Mouse (Mus musculus) natural killer cell, adult 2 months (primary cell): ENCODE data around the gene Znfx1.
A peak's percentile ranks its signal among the peaks of the same experiment; 100 is the strongest.

ENCODE experiments used
- DNase-seq, 2 experiments: peaks; one replicate each; pipeline ENCODE4 v3.0.0; 2022; ENCODE audit warnings: low spot score in 2 of 2

Znfx1 gene

GRCm38 (mm10) chr2:167062965-167063880 lies at the start of gene Znfx1:
Gene Znfx1, minus strand, starts transcription at chr2:167063015.
- DNase-seq, result peak; percentile 96 to 97

GRCm38 (mm10) chr2:167112259-167112658 lies 49.4 kb upstream of the Znfx1 start:
- DNase-seq, result no peak

GRCm38 (mm10) chr2:167109506-167109905 lies 46.7 kb upstream of the Znfx1 start:
- DNase-seq, result no peak

GRCm38 (mm10) chr2:167103546-167103945 lies 40.7 kb upstream of the Znfx1 start:
- no peak for DNase-seq

DNA sequence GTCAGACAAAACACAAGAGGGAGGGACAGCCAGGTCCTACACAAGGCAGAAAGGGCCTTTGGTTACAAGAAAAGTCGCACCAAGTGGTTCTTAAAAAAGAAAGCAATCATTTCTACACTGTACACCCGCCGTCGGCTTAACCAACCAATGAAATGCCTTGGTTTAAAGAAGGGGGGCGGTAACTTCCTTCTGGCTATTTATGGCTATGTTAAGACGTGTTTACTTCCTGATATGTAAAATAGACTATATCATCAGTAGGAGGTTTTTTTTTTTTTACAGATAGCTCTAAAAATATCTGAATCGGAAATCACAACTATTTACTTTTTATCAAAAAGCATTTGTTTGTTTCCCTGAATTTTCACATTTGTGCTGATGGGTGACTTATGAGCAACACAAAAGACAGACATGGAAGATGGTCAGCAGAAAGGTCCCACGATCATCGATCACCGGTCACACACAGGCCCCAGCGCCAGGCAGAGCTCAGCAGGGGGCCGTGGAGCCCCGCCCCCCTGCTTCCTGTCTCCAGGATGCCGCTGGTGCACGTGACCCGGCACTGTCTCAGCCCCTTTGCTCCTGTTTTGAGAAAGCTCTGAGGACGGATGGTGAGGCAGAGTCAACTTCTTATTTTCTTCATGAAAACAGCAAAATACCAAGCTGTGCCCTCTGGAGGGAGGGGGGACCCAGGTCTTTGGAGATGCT lies 39.1 kb upstream of the Znfx1 start:
- peak; percentile 64 to 84 for DNase-seq

DNA sequence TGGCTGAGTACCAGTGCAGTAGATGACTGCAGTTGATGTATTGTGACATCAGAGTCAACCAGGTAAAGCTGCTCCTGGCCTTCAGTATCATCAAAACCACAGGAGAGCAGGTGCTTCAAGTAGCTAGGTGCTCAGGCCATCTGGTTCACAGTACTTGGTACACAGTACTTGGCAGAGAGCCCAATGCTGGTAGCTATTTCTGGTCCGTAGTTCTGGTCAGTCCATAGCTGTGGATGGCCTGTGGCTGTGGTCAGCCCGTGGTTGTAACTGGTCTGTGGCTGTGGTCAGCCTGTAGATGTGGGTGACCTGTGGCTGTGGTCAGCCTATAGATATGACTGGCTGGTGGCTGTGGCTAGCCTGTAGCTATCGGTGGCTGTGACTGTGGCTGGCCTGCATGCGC lies 31.9 kb upstream of the Znfx1 start:
- peak in 1 of 2 experiments; percentile 24 for DNase-seq

DNA sequence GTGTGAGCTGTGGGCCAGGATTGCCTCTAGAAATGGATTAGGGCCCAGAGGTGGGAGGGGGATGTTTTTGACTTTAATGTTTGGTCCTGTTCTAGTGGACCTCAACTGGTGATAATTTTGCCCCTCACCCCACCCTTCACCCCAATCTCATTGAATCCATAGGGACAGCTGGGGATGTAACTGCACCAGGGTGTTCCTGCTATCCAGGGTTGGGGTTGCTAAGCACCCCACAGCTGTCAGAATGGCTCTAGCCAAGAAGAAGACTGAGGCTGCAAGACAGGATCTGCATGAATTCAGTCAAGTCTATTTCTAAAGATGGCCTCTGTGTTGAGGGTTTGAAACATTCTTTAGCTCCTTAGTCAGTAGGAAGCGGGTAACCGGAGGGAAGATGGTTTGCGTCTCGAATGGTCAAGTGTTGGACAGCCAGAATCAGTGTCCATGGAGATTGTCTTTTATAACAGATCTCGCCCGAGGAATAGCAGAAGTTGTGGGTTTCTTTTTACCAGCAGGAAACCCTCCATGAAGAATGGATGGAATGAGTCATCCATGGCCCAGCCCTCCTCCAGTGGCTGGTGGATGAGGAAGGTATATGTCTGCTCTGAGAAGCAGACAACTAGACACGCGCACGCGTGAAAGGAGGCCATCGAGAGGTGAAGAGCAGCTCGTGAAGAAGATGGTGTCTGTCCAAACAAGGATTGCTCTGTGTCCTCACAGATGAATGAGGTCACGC lies 30.5 kb upstream of the Znfx1 start:
- no peak for DNase-seq

GRCm38 (mm10) chr2:167090271-167090670 lies 27.5 kb upstream of the Znfx1 start:
- DNase-seq, result no peak

DNA sequence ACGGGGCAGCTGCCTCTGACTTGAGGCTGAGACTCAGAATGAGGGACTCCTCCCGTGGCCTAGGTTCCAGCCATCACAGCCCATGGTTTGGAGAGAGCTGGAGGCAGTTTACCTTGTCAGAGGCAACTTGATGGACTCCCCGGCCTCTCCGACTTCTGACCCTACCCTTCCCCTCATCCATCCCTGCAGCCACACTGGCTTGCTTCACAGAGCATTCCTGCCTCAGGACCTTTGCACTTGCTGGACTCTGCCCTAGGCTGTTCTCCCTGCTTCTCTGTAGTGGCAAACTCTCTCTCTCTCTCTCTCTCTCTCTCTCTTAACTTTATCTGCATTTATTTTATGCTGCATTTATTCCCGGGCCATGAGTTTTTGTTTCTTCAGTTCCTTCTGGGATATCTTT lies 24.0 kb upstream of the Znfx1 start:
- no peak for DNase-seq

DNA sequence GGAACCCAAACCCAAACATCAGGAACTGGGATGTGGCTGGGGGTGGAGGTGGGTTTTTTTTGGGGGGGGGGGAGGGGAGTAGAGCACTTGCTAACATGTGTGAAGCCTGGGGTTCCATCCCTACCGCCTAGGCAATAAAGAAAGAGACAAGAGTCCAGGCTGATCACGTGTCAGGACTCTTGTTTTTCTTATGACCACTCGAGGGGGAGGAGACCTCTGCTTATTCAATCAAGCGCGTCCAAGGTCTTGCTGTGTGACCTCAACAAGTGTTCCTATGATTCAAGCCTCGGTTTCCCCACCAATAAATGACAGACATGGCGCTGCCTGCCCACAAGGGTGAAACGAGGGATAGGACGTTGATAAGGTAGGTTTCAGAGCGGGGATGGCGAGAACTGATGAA lies 23.3 kb upstream of the Znfx1 start:
- no peak for DNase-seq

GRCm38 (mm10) chr2:167081639-167082038 lies 18.8 kb upstream of the Znfx1 start:
- peak; percentile 50 to 74 for DNase-seq

GRCm38 (mm10) chr2:167081135-167081534 lies 18.3 kb upstream of the Znfx1 start:
- no peak for DNase-seq

DNA sequence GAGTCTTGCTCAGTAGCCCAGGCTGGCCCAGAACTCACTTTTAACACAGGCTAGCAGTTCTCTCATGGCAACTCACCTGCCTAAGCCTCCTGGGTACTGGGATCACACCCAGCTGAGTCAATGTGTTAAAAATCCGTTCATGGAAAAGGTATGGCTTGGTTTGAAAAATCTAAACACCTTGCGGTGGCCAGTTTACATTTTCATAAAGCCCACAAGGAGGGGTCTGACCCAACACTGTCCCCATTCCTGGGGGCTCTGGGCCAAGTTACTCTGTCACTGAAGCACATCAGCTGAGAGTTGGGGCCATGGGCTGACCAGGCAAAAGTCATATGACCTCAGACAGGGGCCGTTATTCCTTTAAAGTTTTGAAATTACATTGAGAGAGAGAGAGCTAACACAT lies 17.6 kb upstream of the Znfx1 start:
- DNase-seq, result no peak

DNA sequence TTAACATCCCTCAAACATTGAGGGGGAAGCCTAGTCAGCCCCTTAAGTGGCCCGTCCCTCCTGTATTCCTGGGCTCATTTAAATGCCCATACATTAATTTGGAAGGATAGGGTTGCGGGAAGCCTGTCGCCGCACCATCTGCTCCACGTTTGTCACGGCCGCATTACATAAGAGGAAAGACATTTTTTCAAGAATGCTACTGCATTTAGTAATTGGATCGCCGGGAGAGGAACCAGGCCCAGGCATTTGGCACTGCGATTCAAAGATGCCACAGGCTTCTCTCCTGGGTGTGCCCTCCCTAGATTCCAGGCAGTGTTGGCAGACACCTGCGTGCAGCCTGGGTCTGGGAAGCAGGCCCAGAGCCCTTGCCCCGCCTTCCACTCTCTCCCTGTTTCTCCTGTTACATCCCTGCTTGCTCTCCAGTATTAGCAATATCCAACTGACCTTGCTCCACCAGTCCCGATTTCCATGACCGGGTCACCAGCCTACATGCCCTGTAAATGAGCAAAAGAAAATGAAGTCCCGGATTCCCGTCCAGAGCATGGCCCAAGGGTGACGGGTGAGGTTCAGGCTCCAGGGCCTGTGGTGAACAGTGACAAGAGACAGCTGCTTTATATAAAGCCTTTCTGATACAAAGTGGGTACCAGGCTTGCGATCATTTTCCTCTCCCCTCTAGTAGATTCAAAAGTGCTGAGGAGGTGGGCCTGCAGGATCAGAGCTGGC lies 16.9 kb upstream of the Znfx1 start:
- DNase-seq, result no peak

- DNase-seq, result no peak
Measured at GRCm38 (mm10) chr2:167078931-167079495, 16.2 kb upstream of the Znfx1 start.

- DNase-seq, result no peak
Measured at GRCm38 (mm10) chr2:167078486-167078885, 15.7 kb upstream of the Znfx1 start.

DNA sequence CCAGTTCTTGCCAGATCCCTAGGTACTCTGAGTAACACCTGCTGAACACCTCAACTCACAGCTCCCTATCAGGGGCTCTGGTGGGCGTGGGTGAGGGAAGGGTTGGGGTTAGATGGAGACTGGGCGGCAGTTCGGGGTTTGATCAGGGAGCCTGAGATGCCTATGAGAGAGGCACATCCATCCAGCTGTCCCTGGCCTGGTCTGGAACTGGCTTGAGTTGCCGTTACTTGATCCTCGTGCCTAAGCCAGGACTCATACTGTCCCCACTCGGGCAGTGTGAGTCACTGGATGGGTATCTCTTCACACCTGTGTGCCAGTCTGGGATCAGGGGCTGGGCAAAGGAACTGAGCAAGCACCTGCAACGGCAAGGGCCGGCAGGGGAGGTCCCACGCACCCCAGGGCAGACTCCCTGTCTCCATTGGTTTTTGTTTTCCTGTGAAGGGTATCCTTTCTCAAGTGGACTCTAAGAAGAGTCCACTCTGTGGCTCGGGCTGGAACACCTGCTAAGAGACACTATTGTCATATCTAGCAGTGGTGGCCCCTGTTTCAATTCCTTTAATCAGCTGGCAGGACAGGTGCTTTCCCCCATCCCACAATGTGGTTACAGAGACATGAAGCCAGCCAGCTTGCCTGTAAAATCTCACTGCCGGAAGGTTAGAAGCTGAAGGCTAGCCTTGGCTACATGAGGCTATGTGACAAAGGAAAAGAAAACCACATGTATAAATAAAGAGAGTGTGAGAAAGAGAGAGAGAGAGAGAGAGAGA lies 14.6 kb upstream of the Znfx1 start:
- no peak for DNase-seq

DNA sequence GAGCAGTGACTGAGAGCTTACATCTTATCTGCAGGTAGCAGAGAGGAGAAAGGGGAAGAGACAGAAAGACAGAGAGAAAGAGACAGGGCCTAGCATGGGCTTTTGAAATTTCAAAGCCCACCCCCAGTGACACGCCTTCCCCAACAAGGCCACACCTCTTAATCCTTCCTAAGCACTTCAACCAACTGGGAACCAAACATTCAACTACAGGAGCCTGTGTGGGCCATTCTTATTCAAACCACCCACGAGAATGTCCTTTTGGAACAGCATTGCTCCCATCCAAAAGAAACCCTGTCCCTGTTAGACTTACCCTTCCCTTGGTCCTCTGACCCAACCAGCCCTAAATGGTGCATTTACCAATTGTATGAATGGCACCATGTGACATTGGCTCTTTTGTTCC lies 13.9 kb upstream of the Znfx1 start:
- no peak for DNase-seq

- no peak for DNase-seq
Measured at GRCm38 (mm10) chr2:167076352-167076751, 13.5 kb upstream of the Znfx1 start.

DNA sequence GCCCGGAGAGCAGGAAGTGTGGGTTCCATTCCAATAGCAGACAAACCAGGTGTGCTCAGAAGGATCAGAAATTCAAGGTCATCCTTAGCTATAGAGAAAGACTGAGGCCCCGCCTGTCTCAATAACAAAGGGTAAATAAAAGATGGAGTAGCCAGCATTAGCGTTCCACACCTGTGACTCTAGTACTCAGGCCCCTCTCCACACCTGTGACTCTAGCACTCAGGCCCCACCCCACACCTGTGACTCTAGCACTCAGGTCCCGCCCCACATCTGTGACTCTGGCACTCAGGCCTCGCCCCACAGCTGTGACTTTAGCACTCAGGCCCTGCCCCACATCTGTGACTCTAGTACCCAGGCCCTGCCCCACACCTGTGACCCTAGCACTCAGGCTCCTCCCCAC lies 11.8 kb upstream of the Znfx1 start:
- no peak for DNase-seq
